Mouse (Mus musculus) G1E (cell line): ENCODE measurements around the gene Arxes2. TPM values are rescaled to one million over a fixed set of nuclear protein-coding genes. Genes with fewer than 3 reads are reported as not detected.
A peak's percentile ranks its signal among the peaks of the same experiment; 100 is the strongest.

Source experiments
- ATAC-seq: 2 replicates; pipeline ENCODE4 v1.8.0; 2016; ENCODE audit warnings: mild to moderate bottlenecking; ENCODE audit not compliant: insufficient number of reproducible peaks, poor library complexity, low FRiP score, severe bottlenecking; ENCODE audit errors: extremely low read depth
- DNase-seq: peaks from one replicate; pipeline ENCODE4 v3.0.0; 2012; ENCODE audit warnings: low spot score
- H3K27me3 ChIP-seq: 2 replicates; pipeline ENCODE4 v1.6.1; 2012; ENCODE audit warnings: mild to moderate bottlenecking, low read length, inconsistent platforms; ENCODE audit not compliant: insufficient read depth
- H3K36me3 ChIP-seq: replicated peaks from 2 replicates; pipeline ENCODE3; 2012; ENCODE audit warnings: mild to moderate bottlenecking, inconsistent platforms
- H3K4me1 ChIP-seq: 2 replicates; pipeline ENCODE4 v1.6.1; 2012; ENCODE audit warnings: low read depth, low read length, inconsistent platforms, mixed read lengths; ENCODE audit not compliant: insufficient read depth
- H3K4me3 ChIP-seq: 2 replicates; pipeline ENCODE4 v1.5.1; 2012; ENCODE audit warnings: low read depth, mild to moderate bottlenecking, inconsistent platforms, low read length, moderate library complexity, mixed read lengths
- H3K9me3 ChIP-seq: replicated peaks from 2 replicates; pipeline ENCODE4 v1.6.1; 2012; ENCODE audit warnings: inconsistent platforms
- CTCF ChIP-seq: IDR thresholded peaks from 2 replicates; pipeline ENCODE4 v1.5.1; 2012; ENCODE audit warnings: low read depth, low read length, inconsistent platforms, mixed read lengths
- GATA1 ChIP-seq: IDR thresholded peaks from 2 replicates; pipeline ENCODE4 v1.6.1; 2012; ENCODE audit warnings: borderline replicate concordance, low read length, inconsistent platforms, mixed read lengths
- GATA2 ChIP-seq: IDR thresholded peaks from 2 replicates; pipeline ENCODE4 v1.6.1; 2012; ENCODE audit warnings: low read depth, low read length, inconsistent platforms, borderline replicate concordance
- POLR2AphosphoS5 ChIP-seq: IDR thresholded peaks from 2 replicates; pipeline ENCODE4 v1.6.1; 2012; ENCODE audit warnings: low read depth, low read length, inconsistent platforms; ENCODE audit not compliant: insufficient replicate concordance
- TAL1 ChIP-seq: conservative IDR thresholded peaks from 2 replicates; pipeline ENCODE4 v1.6.1; 2012; ENCODE audit warnings: low read depth, low read length, inconsistent platforms, mixed read lengths
- polyA plus RNA-seq: library from polyadenylated mRNA; stranded (reverse); fragments of >175 nt; gene quantifications from 2 replicates; pipeline ENCODE4 v1.2.3, GENCODE M21; 2012
- total RNA-seq, 2 experiments: library from RNA; stranded (forward) in 1 of 2; stranded (reverse) in 1 of 2; fragments of 200-1000 nt in 1 of 2; fragments of >200 nt in 1 of 2; fragmentation: Nextera tagmentation in 1 of 2; gene quantifications; 2 replicates each; pipeline ENCODE4 v1.2.3; 2014 to 2017

The Arxes2 gene
- total and polyA plus RNA-seq, 3 experiments = 8.4 to 13.5 (median 9.0) TPM

GRCm38 (mm10) chrX:135962342-135962741, 31.3 kb upstream of the Arxes2 start:
- no peaks in the 10 kb centered on the region for H3K9me3 ChIP-seq
- H3K27me3 ChIP-seq = no peaks in the 10 kb centered on the region
- no peak for ATAC-seq
- H3K4me1 ChIP-seq = no peaks in the 10 kb centered on the region
- no peak for DNase-seq
- TF ChIP-seq CTCF = no peak
- no peak for TF ChIP-seq TAL1
- H3K4me3 ChIP-seq = no peak overlapping the region
- no peaks in the 10 kb centered on the region for H3K36me3 ChIP-seq

- no peaks in the 10 kb centered on the region for H3K9me3 ChIP-seq
- DNase-seq (no peak), ATAC-seq (no peak)
- no peaks in the 10 kb centered on the region for H3K27me3 ChIP-seq
- H3K4me3 ChIP-seq = no peak overlapping the region
- TF ChIP-seq CTCF (no peak), GATA2 (no peak), TAL1 (no peak), GATA1 (no peak), POLR2AphosphoS5 (no peak)
- H3K4me1 ChIP-seq = no peaks in the 10 kb centered on the region
- H3K36me3 ChIP-seq = no peaks in the 10 kb centered on the region
Observed at GRCm38 (mm10) chrX:135963130-135963529, 30.5 kb upstream of the Arxes2 start.

DNA sequence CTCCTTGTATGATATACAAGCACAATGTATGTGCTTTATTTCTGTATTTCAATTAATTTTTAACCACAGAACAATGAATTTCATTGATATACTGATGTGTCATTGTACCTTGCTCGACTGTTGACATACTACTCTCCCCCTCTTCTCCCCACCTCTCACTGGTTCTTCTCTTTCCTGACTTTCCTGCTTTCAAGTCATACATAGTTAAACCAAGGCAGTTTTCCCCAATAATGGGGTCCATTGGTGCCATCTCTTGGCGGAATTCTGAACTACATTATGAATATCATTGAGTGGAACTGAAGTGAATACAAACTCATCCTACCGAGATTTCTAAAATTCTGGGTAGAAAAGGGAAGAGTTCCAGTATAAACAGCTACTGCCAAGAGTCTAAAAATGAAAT, 30.0 kb upstream of the Arxes2 start:
- Histone ChIP-seq H3K9me3 (no peaks in the 10 kb centered on the region), H3K4me3 (no peak overlapping the region), H3K36me3 (no peaks in the 10 kb centered on the region), H3K27me3 (no peaks in the 10 kb centered on the region), H3K4me1 (no peaks in the 10 kb centered on the region)
- DNase-seq (no peak), ATAC-seq (no peak; the same call in 1 of the 2 replicates)
- no peak for TF ChIP-seq GATA2
- no peak for TF ChIP-seq POLR2AphosphoS5
- TF ChIP-seq TAL1 = no peak
- no peak for TF ChIP-seq GATA1
- no peak for TF ChIP-seq CTCF

GRCm38 (mm10) chrX:135973597-135974423, 19.8 kb upstream of the Arxes2 start:
- no peaks in the 10 kb centered on the region for H3K27me3 ChIP-seq
- no peaks in the 10 kb centered on the region for H3K36me3 ChIP-seq
- H3K4me3 ChIP-seq = no peak overlapping the region
- DNase-seq = no peak
- ATAC-seq = no peak
- H3K4me1 ChIP-seq = no peaks in the 10 kb centered on the region
- no peaks in the 10 kb centered on the region for H3K9me3 ChIP-seq
- TF ChIP-seq POLR2AphosphoS5 (no peak), GATA2 (no peak), GATA1 (no peak), TAL1 (no peak), CTCF (no peak)

DNA sequence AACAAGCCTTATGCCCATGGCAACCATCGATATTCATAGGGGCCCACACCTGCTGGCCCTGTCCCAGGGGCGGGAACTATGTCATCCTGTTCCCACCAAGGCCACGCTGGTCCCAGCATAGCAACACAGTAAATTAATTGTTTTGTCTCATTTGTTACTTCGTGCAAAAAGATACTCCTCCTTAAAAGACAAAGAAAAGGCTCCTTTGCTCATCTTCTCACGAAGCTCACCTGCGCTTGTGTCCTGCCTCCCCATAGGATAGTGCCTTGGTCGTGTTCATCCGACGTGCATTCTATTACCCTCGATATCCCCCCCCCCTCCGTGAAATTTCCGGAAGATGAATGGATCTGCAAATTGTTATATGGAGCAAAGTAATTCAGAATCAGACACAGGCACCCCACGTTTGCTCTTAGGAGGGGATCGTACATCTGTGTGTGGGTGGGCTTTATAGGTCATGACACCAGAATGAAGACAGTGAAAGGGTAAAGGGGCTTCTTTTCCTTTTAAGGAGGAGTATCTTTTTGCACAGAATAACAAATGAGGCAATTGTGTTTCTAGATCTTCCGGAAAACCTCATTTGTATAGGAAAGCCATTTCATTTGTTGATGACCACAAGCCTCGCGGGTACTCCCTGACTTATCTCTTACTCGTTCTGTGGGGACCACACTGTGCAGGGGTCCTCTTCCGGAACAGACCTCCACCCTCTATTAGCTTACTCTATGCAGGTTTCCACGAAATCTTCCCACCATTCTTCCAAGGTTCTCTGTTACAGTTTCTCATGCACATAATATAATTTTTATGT, 19.0 kb upstream of the Arxes2 start:
- H3K36me3 ChIP-seq = no peaks in the 10 kb centered on the region
- H3K9me3 ChIP-seq = no peaks in the 10 kb centered on the region
- no peak for TF ChIP-seq GATA1
- TF ChIP-seq TAL1 = no peak
- TF ChIP-seq POLR2AphosphoS5 = no peak
- TF ChIP-seq CTCF = no peak
- no peak for TF ChIP-seq GATA2
- ATAC-seq (no peak), DNase-seq (no peak)
- H3K27me3 ChIP-seq = no peaks in the 10 kb centered on the region
- no peak overlapping the region for H3K4me3 ChIP-seq
- no peaks in the 10 kb centered on the region for H3K4me1 ChIP-seq

DNA sequence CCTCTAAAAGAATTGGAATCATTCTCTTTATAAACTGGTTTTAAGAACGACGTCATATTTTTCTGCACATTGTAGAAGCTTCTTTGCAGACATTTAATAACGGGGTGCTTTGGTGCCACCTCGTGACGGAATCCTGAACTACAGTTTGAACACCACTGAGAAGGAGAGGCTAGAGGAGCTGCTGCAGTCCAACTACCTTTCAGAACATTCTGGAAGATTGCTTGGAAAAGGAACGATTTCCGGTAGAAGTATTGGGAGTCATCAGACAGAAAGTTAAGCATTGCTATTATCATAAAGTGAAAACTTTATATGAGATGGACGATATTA, 18.4 kb upstream of the Arxes2 start:
- Histone ChIP-seq H3K4me1 (no peaks in the 10 kb centered on the region), H3K9me3 (no peaks in the 10 kb centered on the region), H3K27me3 (no peaks in the 10 kb centered on the region), H3K36me3 (no peaks in the 10 kb centered on the region), H3K4me3 (no peak overlapping the region)
- TF ChIP-seq CTCF = 0 out of 2 replicates have a peak, but pooled peaks have one; percentile 16
- TF ChIP-seq POLR2AphosphoS5 = no peak
- TF ChIP-seq GATA2 = no peak
- no peak for TF ChIP-seq GATA1
- TF ChIP-seq TAL1 = no peak
- peak; percentile 28; the same call in 1 of the 2 replicates for ATAC-seq
- peak; percentile 1 for DNase-seq
